Comparison of ENCODE assay signal across 28 mouse cellular contexts in the genomic region with DNA sequence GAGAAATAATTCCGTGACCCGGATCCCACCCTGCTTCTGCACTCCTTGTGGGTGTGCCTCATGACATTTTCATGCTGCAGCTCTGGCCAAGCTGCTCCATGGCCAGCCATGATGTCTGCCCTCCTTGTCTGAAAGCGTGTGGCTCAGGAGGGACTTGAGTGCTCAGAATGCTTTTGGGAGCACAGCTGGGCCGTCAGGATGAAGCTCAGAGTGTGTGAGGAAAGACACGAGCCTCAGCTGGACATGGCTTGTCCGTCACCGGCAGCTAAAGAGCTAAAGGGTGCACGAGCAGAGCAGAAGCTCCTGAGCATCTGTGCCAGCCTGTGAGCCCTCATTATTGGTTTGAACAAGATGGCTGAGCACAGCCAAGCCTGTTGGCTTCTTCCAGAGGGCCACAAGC. TPM values are rescaled to one million over a fixed set of nuclear protein-coding genes. Genes with fewer than 3 reads are reported as not detected.
DNase-seq lines count a peak whose midpoint lies in the region; ATAC-seq and TF ChIP-seq lines count a peak whose summit lies in the region.
"Had no signal": no experiment of that assay in that cellular context is flagged by ENCODE, and none has a peak within 500 bp of the region (broad histone marks: within the 10 kb centered on the region; RNA-seq: fewer than 3 reads in every experiment).

No protein-coding gene starts in this region.

- intact Hi-C loops in heart, postnatal 25 days (cut with DNase I), result no loop called here
- intact Hi-C loops in heart, adult 2 months (cut with DNase I), result no loop called here

- H3K9ac ChIP-seq in heart, embryonic 14.5 days (ENCODE audit: low read length), result no peak overlapping the region
- no peak overlapping the region for H3K9ac ChIP-seq in heart, adult 2 months (ENCODE audit: low read depth, low read length)
- 0 out of 2 replicates have a peak overlapping the region, but pooled peaks have one; percentile 2 for H3K9ac ChIP-seq in intestine, embryonic 14.5 days (ENCODE audit: low read length)
- no peak overlapping the region for H3K9ac ChIP-seq in intestine, embryonic 15.5 days
- no peak overlapping the region for H3K9ac ChIP-seq in lung, postnatal 0 days (replicated peaks; ENCODE audit: low read depth)
- H3K9ac ChIP-seq: embryonic facial prominence, embryonic 12.5 days; forebrain, embryonic 12.5 days; hindbrain, embryonic 12.5 days had no signal

- H3K9me3 ChIP-seq in heart, embryonic 10.5 days, result no peaks in the 10 kb centered on the region
- H3K9me3 ChIP-seq in heart, embryonic 14.5 days (ENCODE audit: control insufficient read depth, low read length), result no peaks in the 10 kb centered on the region
- H3K9me3 ChIP-seq in intestine, embryonic 14.5 days (ENCODE audit: control insufficient read depth, low read length), result no peaks in the 10 kb centered on the region
- no peaks in the 10 kb centered on the region for H3K9me3 ChIP-seq in intestine, embryonic 15.5 days
- no peaks in the 10 kb centered on the region for H3K9me3 ChIP-seq in lung, postnatal 0 days (ENCODE audit: low read length)
- H3K9me3 ChIP-seq: embryonic facial prominence, embryonic 12.5 days; forebrain, embryonic 12.5 days; hindbrain, embryonic 12.5 days had no signal

- TF ChIP-seq POLR2A in heart, adult 2 months (IDR thresholded peaks at IDR 0.05; ENCODE audit: insufficient read depth, low read depth, low read length), result no peak

- H3K27me3 ChIP-seq in heart, embryonic 10.5 days (ENCODE audit: insufficient read depth, poor library complexity, severe bottlenecking), result no peaks in the 10 kb centered on the region
- H3K27me3 ChIP-seq in heart, embryonic 14.5 days (ENCODE audit: control insufficient read depth, insufficient read depth, low read length), result no peaks in the 10 kb centered on the region
- H3K27me3 ChIP-seq in heart, adult 2 months (ENCODE audit: control insufficient read depth, insufficient read depth, low read length), result no peaks in the 10 kb centered on the region
- H3K27me3 ChIP-seq in intestine, embryonic 14.5 days (replicated peaks; ENCODE audit: control insufficient read depth, insufficient read depth, low read length), result no peaks in the 10 kb centered on the region
- H3K27me3 ChIP-seq in intestine, embryonic 15.5 days (replicated peaks), result no peaks in the 10 kb centered on the region
- H3K27me3 ChIP-seq in lung, postnatal 0 days (replicated peaks; ENCODE audit: insufficient read depth, low read length), result no peaks in the 10 kb centered on the region

- H3K27ac ChIP-seq in heart, embryonic 10.5 days, result peak overlapping the region; percentile 48; the same call in 1 of the 2 replicates
- peak overlapping the region; percentile 58 to 73; a peak in 2 of 4 replicates for H3K27ac ChIP-seq in heart, embryonic 14.5 days (replicated peaks in 1 of 2; ENCODE audit: control insufficient read depth in 1 of 2, insufficient read depth in 1 of 2, low read depth in 2 of 2, low read length in 2 of 2)
- H3K27ac ChIP-seq in heart, adult 2 months, result no peak overlapping the region; the same call in 1 of the 2 replicates
- H3K27ac ChIP-seq in intestine, embryonic 14.5 days (ENCODE audit: low read depth), result no peak overlapping the region
- no peak overlapping the region for H3K27ac ChIP-seq in intestine, embryonic 15.5 days
- H3K27ac ChIP-seq in lung, postnatal 0 days (ENCODE audit: low read length), result peak overlapping the region; percentile 69
- H3K27ac ChIP-seq: embryonic facial prominence, embryonic 12.5 days; forebrain, embryonic 12.5 days; hindbrain, embryonic 12.5 days had no signal

- peaks cover 2% of the 10 kb centered on the region; the same call in 1 of the 2 replicates for H3K36me3 ChIP-seq in heart, embryonic 10.5 days
- H3K36me3 ChIP-seq in heart, embryonic 14.5 days (ENCODE audit: control insufficient read depth, insufficient read depth, low read length), result no peaks in the 10 kb centered on the region
- H3K36me3 ChIP-seq in heart, adult 2 months (ENCODE audit: control insufficient read depth, insufficient read depth, low read length), result no peaks in the 10 kb centered on the region
- H3K36me3 ChIP-seq in intestine, embryonic 14.5 days (ENCODE audit: control insufficient read depth, insufficient read depth, low read length), result no peaks in the 10 kb centered on the region
- no peaks in the 10 kb centered on the region for H3K36me3 ChIP-seq in intestine, embryonic 15.5 days
- H3K36me3 ChIP-seq in lung, postnatal 0 days (ENCODE audit: insufficient read depth, low read length), result no peaks in the 10 kb centered on the region
- H3K36me3 ChIP-seq: embryonic facial prominence, embryonic 12.5 days; forebrain, embryonic 12.5 days; hindbrain, embryonic 12.5 days had no signal

- no peak for TF ChIP-seq CTCF in heart, adult 2 months (IDR thresholded peaks at IDR 0.05)
- no peak for TF ChIP-seq CTCF in lung, postnatal 0 days (IDR thresholded peaks at IDR 0.05)

- H3K4me1 ChIP-seq in heart, embryonic 10.5 days, result peaks cover 44% of the 10 kb centered on the region
- H3K4me1 ChIP-seq in heart, embryonic 14.5 days (ENCODE audit: control insufficient read depth in 2 of 2, insufficient read depth in 2 of 2, low read length in 2 of 2), result peaks cover 37 to 40% of the 10 kb centered on the region in 2 experiments
- peaks cover 2% of the 10 kb centered on the region; the same call in 1 of the 2 replicates for H3K4me1 ChIP-seq in heart, adult 2 months (ENCODE audit: control insufficient read depth, insufficient read depth, low read length)
- no peaks in the 10 kb centered on the region for H3K4me1 ChIP-seq in intestine, embryonic 14.5 days (replicated peaks; ENCODE audit: control insufficient read depth, insufficient read depth, low read length)
- H3K4me1 ChIP-seq in intestine, embryonic 15.5 days (replicated peaks), result 0 out of 2 replicates have a peak, but pooled peaks cover 3% of the 10 kb centered on the region
- H3K4me1 ChIP-seq in lung, postnatal 0 days (ENCODE audit: insufficient read depth, low read depth, low read length), result no peaks in the 10 kb centered on the region
- H3K4me1 ChIP-seq: embryonic facial prominence, embryonic 12.5 days; forebrain, embryonic 12.5 days; hindbrain, embryonic 12.5 days had no signal

- no peak for ATAC-seq in heart, embryonic 14.5 days (ENCODE audit: insufficient number of reproducible peaks, insufficient read depth, low FRiP score, low read depth)
- no peak for ATAC-seq in intestine, embryonic 14.5 days (replicated peaks; ENCODE audit: low FRiP score, low TSS enrichment, low read depth)
- ATAC-seq in intestine, embryonic 15.5 days, result no peak
- peak; percentile 25; the same call in 1 of the 2 replicates for ATAC-seq in lung, postnatal 0 days
- ATAC-seq: forebrain, embryonic 16.5 days; hindbrain, embryonic 16.5 days; inflammation-experienced regulatory T-cells, adult 6 months had no signal

- 70% methylated on average over 8 of the region's 8 CpGs for WGBS in heart, embryonic 10.5 days
- 56% methylated on average over 8 of the region's 8 CpGs for WGBS in heart, embryonic 14.5 days
- 60% methylated on average over 8 of the region's 8 CpGs for WGBS in heart, adult 2 months
- WGBS in intestine, embryonic 14.5 days, result 75% methylated on average over 8 of the region's 8 CpGs
- 70% methylated on average over 8 of the region's 8 CpGs for WGBS in intestine, embryonic 15.5 days
- WGBS in lung, postnatal 0 days, result 55% methylated on average over 8 of the region's 8 CpGs

- DNase-seq in heart, embryonic 10.5 days (ENCODE audit: low spot score), result no peak
- DNase-seq in heart, postnatal 25 days (ENCODE audit: low spot score), result no peak
- DNase-seq in heart, adult 2 months, result no peak
- DNase-seq in intestine, embryonic 14.5 days (ENCODE audit: low spot score), result no peak
- no peak for DNase-seq in lung, postnatal 0 days (ENCODE audit: low spot score)
- no peak for DNase-seq in lung, postnatal 36 days
- DNase-seq: adrenal gland, postnatal 10 days; cerebellum, adult 11 months; cerebellum, adult 8-10 months; cerebellum, postnatal 14 days; embryo, embryonic 11 days; gastrocnemius, postnatal 10 days; heart, postnatal 10 days; kidney, adult 18-20 months had no signal

- H3K79me2 ChIP-seq in heart, adult 2 months (replicated peaks; ENCODE audit: control insufficient read depth, insufficient read depth, low read length), result no peaks in the 10 kb centered on the region; the same call in 1 of the 2 replicates

- no peak overlapping the region for H3K4me3 ChIP-seq in heart, embryonic 10.5 days
- H3K4me3 ChIP-seq in heart, embryonic 14.5 days (ENCODE audit: control insufficient read depth in 1 of 2, insufficient read depth in 1 of 2, low read depth in 1 of 2, low read length in 2 of 2), result no peak overlapping the region
- H3K4me3 ChIP-seq in heart, adult 2 months, result no peak overlapping the region
- no peak overlapping the region for H3K4me3 ChIP-seq in intestine, embryonic 14.5 days (ENCODE audit: low read depth, low read length)
- no peak overlapping the region for H3K4me3 ChIP-seq in intestine, embryonic 15.5 days (replicated peaks)
- H3K4me3 ChIP-seq in lung, postnatal 0 days (ENCODE audit: low read depth, low read length), result no peak overlapping the region
- H3K4me3 ChIP-seq: embryonic facial prominence, embryonic 12.5 days; forebrain, embryonic 12.5 days; hindbrain, embryonic 12.5 days had no signal

- H3K4me2 ChIP-seq in heart, embryonic 14.5 days (ENCODE audit: low read length), result no peak overlapping the region
- H3K4me2 ChIP-seq in intestine, embryonic 14.5 days (ENCODE audit: low read length), result no peak overlapping the region
- no peak overlapping the region for H3K4me2 ChIP-seq in intestine, embryonic 15.5 days (replicated peaks)
- no peak overlapping the region for H3K4me2 ChIP-seq in lung, postnatal 0 days (replicated peaks; ENCODE audit: low read depth, low read length)
- H3K4me2 ChIP-seq: embryonic facial prominence, embryonic 12.5 days; forebrain, embryonic 12.5 days; hindbrain, embryonic 12.5 days had no signal

- TF ChIP-seq EP300 in heart, adult 2 months (IDR thresholded peaks at IDR 0.05; ENCODE audit: insufficient read depth, low read depth, low read length), result no peak
- TF ChIP-seq EP300 in lung, postnatal 0 days (IDR thresholded peaks at IDR 0.05), result no peak

RNA-seq across cellular contexts. Expression of gene Nkx2-5, which starts 28.7 kb away (rescaled TPM):
- 146 and 189 TPM in 2 replicates for polyA plus RNA-seq in heart, embryonic 10.5 days (2016; fragmentation: Nextera tagmentation; extraction: Ambion mirVana)
- total RNA-seq in heart, postnatal 25 days (2021), result 10 to 100 TPM; 79.5 to 91.8 TPM
- 172 and 177 TPM in 2 replicates for polyA plus RNA-seq in heart, embryonic 14.5 days (2014; fragmentation: Nextera tagmentation; extraction: Ambion mirVana)
- total RNA-seq in heart, adult 2 months (2021), result 10 to 100 TPM; 87.1 to 96.3 TPM
- polyA plus RNA-seq in heart, adult 2 months (2012; rRNA removed), result 72.6 and 104 TPM in 2 replicates
- 0.11 TPM in 1 of 2 replicates, not detected in the other for polyA plus RNA-seq in intestine, embryonic 14.5 days (2014; fragmentation: Nextera tagmentation; extraction: Ambion mirVana)
- polyA plus RNA-seq in intestine, embryonic 15.5 days (2015; fragmentation: Nextera tagmentation; extraction: Ambion mirVana), result 0.14 TPM in 1 of 2 replicates, not detected in the other
- polyA plus RNA-seq in lung, postnatal 0 days (2015; fragmentation: Nextera tagmentation; extraction: Ambion mirVana), result 0.38 and 1.2 TPM in 2 replicates
- total RNA-seq: adrenal gland, postnatal 10 days; adrenal gland, postnatal 4 days; common myeloid progenitor, adult 5-6 weeks; gastrocnemius, postnatal 10 days; gastrocnemius, postnatal 4 days; MEL had no signal
- polyA plus RNA-seq: brain, embryonic 14.5 days; forebrain, embryonic 12.5 days; forebrain, embryonic 16.5 days; frontal cortex, adult 2 months; hindbrain, embryonic 12.5 days; hindbrain, embryonic 16.5 days; inflammation-experienced regulatory T-cells, adult 6 months had no signal

RNA-seq across cellular contexts. Expression of gene Kifc5b, which starts 43.4 kb away (rescaled TPM):
- 6.7 and 8.3 TPM in 2 replicates for polyA plus RNA-seq in heart, embryonic 10.5 days (2016; fragmentation: Nextera tagmentation; extraction: Ambion mirVana)
- under 1 TPM; 0.44 to 0.48 TPM for total RNA-seq in heart, postnatal 25 days (2021)
- polyA plus RNA-seq in heart, embryonic 14.5 days (2014; fragmentation: Nextera tagmentation; extraction: Ambion mirVana), result 4.2 and 5.0 TPM in 2 replicates
- total RNA-seq in heart, adult 2 months (2021), result under 1 TPM; 0.26 to 0.36 TPM
- 0.62 and 0.79 TPM in 2 replicates for polyA plus RNA-seq in heart, adult 2 months (2012; rRNA removed)
- 5.2 and 8.1 TPM in 2 replicates for polyA plus RNA-seq in intestine, embryonic 14.5 days (2014; fragmentation: Nextera tagmentation; extraction: Ambion mirVana)
- polyA plus RNA-seq in intestine, embryonic 15.5 days (2015; fragmentation: Nextera tagmentation; extraction: Ambion mirVana), result 5.1 and 6.5 TPM in 2 replicates
- polyA plus RNA-seq in lung, postnatal 0 days (2015; fragmentation: Nextera tagmentation; extraction: Ambion mirVana), result 0.35 and 0.44 TPM in 2 replicates

RNA-seq across cellular contexts. Expression of gene Phf1, which starts 59.4 kb away (rescaled TPM):
- polyA plus RNA-seq in heart, embryonic 10.5 days (2016; fragmentation: Nextera tagmentation; extraction: Ambion mirVana), result 6.0 and 7.3 TPM in 2 replicates
- 10 to 100 TPM; 10.8 to 12.3 TPM for total RNA-seq in heart, postnatal 25 days (2021)
- 5.2 and 8.0 TPM in 2 replicates for polyA plus RNA-seq in heart, embryonic 14.5 days (2014; fragmentation: Nextera tagmentation; extraction: Ambion mirVana)
- 10 to 100 TPM; 17.8 to 18.1 TPM for total RNA-seq in heart, adult 2 months (2021)
- 35.3 and 36.8 TPM in 2 replicates for polyA plus RNA-seq in heart, adult 2 months (2012; rRNA removed)
- 6.0 and 6.4 TPM in 2 replicates for polyA plus RNA-seq in intestine, embryonic 14.5 days (2014; fragmentation: Nextera tagmentation; extraction: Ambion mirVana)
- polyA plus RNA-seq in intestine, embryonic 15.5 days (2015; fragmentation: Nextera tagmentation; extraction: Ambion mirVana), result 6.6 and 6.9 TPM in 2 replicates
- 15.2 and 16.2 TPM in 2 replicates for polyA plus RNA-seq in lung, postnatal 0 days (2015; fragmentation: Nextera tagmentation; extraction: Ambion mirVana)

Comparison
In these comparisons a context has a peak if more than half of its experiments do, and no peak if none do; other contexts are left out.
1. H3K27ac ChIP-seq: peak in heart, embryonic 10.5 days (single experiment), heart, embryonic 14.5 days (2 of 2) and lung, postnatal 0 days (single experiment); none in heart, adult 2 months (single experiment), intestine, embryonic 14.5 days (single experiment) and intestine, embryonic 15.5 days (single experiment).
2. RNA of gene Nkx2-5, which starts 28.7 kb away (polyA plus RNA-seq): 172 to 177 TPM in heart, embryonic 14.5 days, 146 to 189 TPM in heart, embryonic 10.5 days and 72.6 to 104 TPM in heart, adult 2 months; 0.38 to 1.2 TPM in lung, postnatal 0 days, 0.11 TPM in intestine, embryonic 14.5 days and 0.14 TPM in intestine, embryonic 15.5 days; every median in the first group is over 10 times any median in the second.